Mouse (Mus musculus) limb, embryonic 12.5 days (tissue): ENCODE data around the gene Apol7b. TPM values are rescaled to one million over a fixed set of nuclear protein-coding genes. Genes with fewer than 3 reads are reported as not detected.

Experiments
- ATAC-seq: fragments of 200-750 bp; cut with Nextera tagmentation; 2 replicates; pipeline ENCODE4 v1.8.0; 2017; ENCODE audit warnings: low read depth, moderate TSS enrichment; ENCODE audit not compliant: insufficient number of reproducible peaks, insufficient read depth, low FRiP score, low TSS enrichment
- H3K27ac ChIP-seq: fragments of 300-500 bp; sonication (generic); 2 replicates; pipeline ENCODE4 v1.5.1; 2016; ENCODE audit warnings: mild to moderate bottlenecking, moderate library complexity
- H3K27me3 ChIP-seq: fragments of 300-500 bp; sonication (generic); 2 replicates; pipeline ENCODE4 v1.6.1; 2016; ENCODE audit warnings: mild to moderate bottlenecking, moderate library complexity
- H3K36me3 ChIP-seq: fragments of 300-500 bp; sonication (generic); 2 replicates; pipeline ENCODE4 v1.6.1; 2016; ENCODE audit warnings: mild to moderate bottlenecking, moderate library complexity
- H3K4me1 ChIP-seq: fragments of 300-500 bp; sonication (generic); replicated peaks from 2 replicates; pipeline ENCODE4 v1.6.1; 2016
- H3K4me2 ChIP-seq: fragments of 300-500 bp; sonication (generic); 2 replicates; pipeline ENCODE4 v1.6.1; 2016; ENCODE audit warnings: mild to moderate bottlenecking, moderate library complexity
- H3K4me3 ChIP-seq: fragments of 300-500 bp; sonication (generic); replicated peaks from 2 replicates; pipeline ENCODE4 v1.5.1; 2016; ENCODE audit warnings: mild to moderate bottlenecking
- H3K9ac ChIP-seq: fragments of 300-500 bp; sonication (generic); replicated peaks from 2 replicates; pipeline ENCODE4 v1.6.1; 2016; ENCODE audit warnings: mild to moderate bottlenecking, moderate library complexity
- H3K9me3 ChIP-seq: fragments of 300-500 bp; sonication (generic); 2 replicates; pipeline ENCODE4 v1.6.1; 2016; ENCODE audit warnings: mild to moderate bottlenecking, moderate library complexity
- WGBS: fragments of 180-500 bp; shearing (Covaris S2); methylation state at CpG from one replicate; pipeline ENCODE4 v1.1.7; 2016; 5-methylcytosine and 5-hydroxymethylcytosine counted together
- polyA plus RNA-seq: library from polyadenylated mRNA; unstranded; fragments of >200 nt; fragmentation: Nextera tagmentation; extraction: Ambion mirVana; gene quantifications from 2 replicates; pipeline ENCODE4 v1.2.1, GENCODE M21; 2016

Gene Apol7b
- polyA plus RNA-seq, 1 experiment from 2014 or later: not detected

DNA sequence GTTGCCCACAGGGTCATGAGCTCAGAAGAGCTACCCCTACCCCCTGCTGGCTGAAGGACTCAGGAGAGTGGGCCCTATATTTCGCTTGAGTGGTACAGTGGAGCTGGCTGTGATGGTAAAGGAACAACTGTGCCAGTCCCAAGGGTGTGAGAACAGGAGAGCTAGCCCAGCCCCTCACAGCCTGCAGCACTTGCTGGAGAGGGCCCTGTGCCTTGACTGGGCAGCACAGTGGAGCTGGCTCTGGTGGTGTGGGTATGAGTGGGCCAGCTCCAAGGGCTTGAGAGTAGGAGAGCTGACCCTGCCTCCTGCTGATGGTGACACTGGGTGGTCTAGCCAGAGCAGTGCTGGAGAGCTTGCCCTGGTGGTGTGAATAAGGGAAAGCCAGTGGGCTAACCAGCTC lies 64.4 kb downstream of the Apol7b start:
- ATAC-seq: no peak
- H3K4me3 ChIP-seq: no peak overlapping the region
- H3K36me3 ChIP-seq: no peaks in the 10 kb centered on the region
- H3K27ac ChIP-seq: no peak overlapping the region
- no peaks in the 10 kb centered on the region for H3K9me3 ChIP-seq
- H3K4me1 ChIP-seq: no peaks in the 10 kb centered on the region
- no peak overlapping the region for H3K9ac ChIP-seq
- no peak overlapping the region for H3K4me2 ChIP-seq
- H3K27me3 ChIP-seq: 0 out of 2 replicates have a peak, but pooled peaks cover 2% of the 10 kb centered on the region
- WGBS: 53% methylated on average over 1 of the region's 1 CpGs

DNA sequence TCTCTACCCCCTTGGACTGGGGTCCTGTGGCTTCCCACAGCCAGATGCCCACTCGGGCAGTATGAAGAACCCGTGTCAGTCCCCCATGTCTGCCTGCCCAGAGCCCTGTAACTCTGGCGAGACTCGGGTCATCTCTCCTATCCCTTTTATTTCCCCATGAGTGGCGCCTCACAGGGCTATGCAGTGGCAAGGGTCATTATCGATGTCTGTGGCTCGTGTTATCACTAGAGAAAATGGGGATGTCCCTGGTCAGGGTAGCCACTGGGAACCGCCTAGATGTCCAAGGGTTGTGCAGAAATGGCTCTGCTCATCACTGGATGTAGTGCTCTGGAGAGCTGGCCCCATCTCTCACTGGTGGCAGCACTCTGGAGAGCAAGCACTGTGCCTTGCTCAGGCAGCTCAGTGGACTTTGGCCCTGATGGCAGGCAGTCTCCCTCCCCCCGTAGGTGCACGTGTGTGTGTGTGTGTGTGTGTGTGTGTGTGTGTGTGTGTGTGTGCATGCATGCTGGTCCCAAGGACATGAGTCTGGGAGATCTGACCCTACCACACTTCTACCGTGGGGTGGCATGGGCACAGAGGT lies 64.9 kb downstream of the Apol7b start:
- Histone ChIP-seq H3K27me3 (0 out of 2 replicates have a peak, but pooled peaks cover 2% of the 10 kb centered on the region), H3K9ac (no peak overlapping the region), H3K9me3 (no peaks in the 10 kb centered on the region), H3K4me3 (no peak overlapping the region), H3K4me2 (no peak overlapping the region), H3K36me3 (no peaks in the 10 kb centered on the region), H3K4me1 (no peaks in the 10 kb centered on the region), H3K27ac (no peak overlapping the region)
- 83% methylated on average over 11 of the region's 11 CpGs for WGBS
- no peak for ATAC-seq

DNA sequence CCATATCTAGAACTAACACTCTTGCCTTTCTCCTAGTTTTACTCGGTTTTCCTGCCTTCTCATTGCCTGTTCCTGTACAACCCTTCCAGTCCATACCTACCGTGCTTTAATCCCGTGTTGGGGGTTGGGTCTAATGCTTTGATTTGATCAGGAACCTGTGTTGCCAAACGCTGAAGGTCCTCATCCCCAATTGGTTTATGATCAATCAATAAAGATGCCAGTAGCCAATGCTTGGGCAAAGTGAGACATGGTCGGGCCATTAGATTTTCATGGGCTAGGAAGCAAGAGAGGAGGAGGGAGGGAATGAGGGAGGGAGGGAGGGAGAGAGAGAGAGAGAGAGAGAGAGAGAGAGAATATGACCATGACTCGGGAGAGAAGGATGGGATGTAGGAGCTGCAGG lies 65.8 kb downstream of the Apol7b start:
- H3K36me3 ChIP-seq: no peaks in the 10 kb centered on the region
- ATAC-seq: no peak
- H3K9ac ChIP-seq: no peak overlapping the region
- H3K27me3 ChIP-seq: 0 out of 2 replicates have a peak, but pooled peaks cover 2% of the 10 kb centered on the region
- 80% methylated on average over 6 of the region's 6 CpGs for WGBS
- no peak overlapping the region for H3K27ac ChIP-seq
- H3K4me1 ChIP-seq: no peaks in the 10 kb centered on the region
- no peak overlapping the region for H3K4me3 ChIP-seq
- no peaks in the 10 kb centered on the region for H3K9me3 ChIP-seq
- no peak overlapping the region for H3K4me2 ChIP-seq

DNA sequence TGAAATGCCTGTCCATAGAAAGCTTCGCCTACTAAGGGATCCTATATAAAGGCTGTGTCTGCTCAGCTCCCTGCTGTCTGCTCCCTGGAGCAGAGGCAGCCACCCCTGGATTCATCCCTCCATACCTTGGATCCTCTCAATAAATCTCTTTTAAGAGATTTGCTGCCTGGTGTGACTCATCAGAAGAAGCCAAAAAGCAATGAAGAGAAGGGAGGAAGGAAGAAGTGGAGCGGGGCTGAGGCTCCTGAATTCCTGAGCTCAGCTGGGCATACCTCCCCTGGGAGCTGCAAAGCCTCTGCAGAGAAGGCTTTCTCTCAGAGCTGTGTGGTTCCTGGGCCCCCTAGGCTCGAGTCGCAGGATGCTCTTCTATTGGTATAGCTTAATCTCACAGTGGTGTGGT lies 67.4 kb downstream of the Apol7b start:
- Histone ChIP-seq H3K36me3 (no peaks in the 10 kb centered on the region), H3K4me1 (no peaks in the 10 kb centered on the region), H3K9me3 (no peaks in the 10 kb centered on the region), H3K4me2 (no peak overlapping the region), H3K9ac (no peak overlapping the region), H3K4me3 (no peak overlapping the region), H3K27me3 (0 out of 2 replicates have a peak, but pooled peaks cover 2% of the 10 kb centered on the region), H3K27ac (no peak overlapping the region)
- no peak for ATAC-seq
- WGBS: 49% methylated on average over 4 of the region's 4 CpGs

DNA sequence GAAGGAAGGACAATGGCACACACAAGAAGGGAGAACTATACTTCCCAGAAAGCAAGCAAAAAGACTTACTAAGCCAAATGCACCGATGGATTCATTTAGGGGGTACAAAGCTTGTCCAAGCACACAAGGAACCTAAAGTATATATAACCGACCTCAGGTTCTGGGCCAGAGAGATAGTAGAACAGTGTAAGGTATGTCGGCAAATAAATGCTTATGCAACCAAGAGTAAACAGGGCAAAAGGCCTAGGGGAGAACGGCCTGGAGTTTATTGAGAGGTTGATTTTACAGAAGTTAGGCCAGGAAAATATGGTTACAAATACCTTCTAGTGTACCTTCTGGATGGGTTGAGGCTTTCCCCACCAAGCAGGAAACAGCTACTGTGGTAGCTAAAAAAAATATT lies 69.9 kb downstream of the Apol7b start:
- H3K9me3 ChIP-seq: no peaks in the 10 kb centered on the region
- H3K27ac ChIP-seq: no peak overlapping the region
- no peak overlapping the region for H3K9ac ChIP-seq
- H3K4me1 ChIP-seq: no peaks in the 10 kb centered on the region
- H3K36me3 ChIP-seq: no peaks in the 10 kb centered on the region
- no peak overlapping the region for H3K4me2 ChIP-seq
- 0 out of 2 replicates have a peak, but pooled peaks cover 2% of the 10 kb centered on the region for H3K27me3 ChIP-seq
- WGBS: 94% methylated on average over 4 of the region's 4 CpGs
- no peak overlapping the region for H3K4me3 ChIP-seq
- no peak for ATAC-seq

DNA sequence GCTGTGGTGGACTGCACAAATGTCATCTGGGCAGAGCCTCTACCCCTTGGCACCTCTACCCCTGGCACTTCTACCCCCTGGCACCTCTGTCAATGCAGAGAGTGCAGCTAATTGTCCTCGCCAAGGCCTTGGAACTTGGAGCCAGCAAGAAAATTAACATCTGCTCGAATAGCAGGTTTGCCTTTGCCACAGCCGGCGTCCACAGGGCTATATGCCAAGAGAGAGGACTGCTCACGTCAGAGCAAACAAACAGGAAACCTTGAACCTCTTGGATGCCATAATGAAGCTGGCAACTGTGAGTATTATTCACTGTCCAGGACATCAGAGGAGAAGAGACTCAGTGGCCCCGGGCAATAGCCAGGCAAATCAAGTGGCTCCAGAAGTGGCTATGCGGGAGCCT lies 70.4 kb downstream of the Apol7b start:
- Histone ChIP-seq H3K9ac (no peak overlapping the region), H3K9me3 (no peaks in the 10 kb centered on the region), H3K27ac (no peak overlapping the region), H3K27me3 (0 out of 2 replicates have a peak, but pooled peaks cover 2% of the 10 kb centered on the region), H3K4me2 (no peak overlapping the region), H3K4me3 (no peak overlapping the region), H3K4me1 (no peaks in the 10 kb centered on the region), H3K36me3 (no peaks in the 10 kb centered on the region)
- no peak for ATAC-seq
- 85% methylated on average over 7 of the region's 7 CpGs for WGBS

Other genes with a start within 250 kb of the Apol7b start
- gene Rbfox2, start 140.5 kb downstream of the Apol7b start, polyA plus RNA-seq: 78.4 and 79.3 TPM in 2 replicates
- gene Apol7a, start 48.4 kb downstream of the Apol7b start, polyA plus RNA-seq: not detected in 2 replicates
- not detected in 2 replicates for gene Apol9a, start 36.4 kb downstream of the Apol7b start, polyA plus RNA-seq
- gene Apol10a, start 29.6 kb upstream of the Apol7b start, polyA plus RNA-seq: not detected in 2 replicates
- gene Apol11a, start 60.8 kb upstream of the Apol7b start, polyA plus RNA-seq: not detected in 2 replicates
- not detected in 2 replicates for gene Apol7c, start 85.8 kb upstream of the Apol7b start, polyA plus RNA-seq
- not detected in 2 replicates for gene 1700025B11Rik, start 114.4 kb upstream of the Apol7b start, polyA plus RNA-seq
- not detected in 2 replicates for gene Apol10b, start 148.6 kb upstream of the Apol7b start, polyA plus RNA-seq
- gene Gm36245, start 151.8 kb upstream of the Apol7b start, polyA plus RNA-seq: not detected in 2 replicates
- gene Apol11b, start 195.8 kb upstream of the Apol7b start, polyA plus RNA-seq: not detected in 2 replicates